Mouse (Mus musculus) thymus, postnatal 25 days (tissue): ENCODE measurements around the gene 9230112D13Rik.

ENCODE experiments used
- DNase-seq: peaks from one replicate; pipeline ENCODE4 v3.0.0; 2022

The 9230112D13Rik gene

DNA sequence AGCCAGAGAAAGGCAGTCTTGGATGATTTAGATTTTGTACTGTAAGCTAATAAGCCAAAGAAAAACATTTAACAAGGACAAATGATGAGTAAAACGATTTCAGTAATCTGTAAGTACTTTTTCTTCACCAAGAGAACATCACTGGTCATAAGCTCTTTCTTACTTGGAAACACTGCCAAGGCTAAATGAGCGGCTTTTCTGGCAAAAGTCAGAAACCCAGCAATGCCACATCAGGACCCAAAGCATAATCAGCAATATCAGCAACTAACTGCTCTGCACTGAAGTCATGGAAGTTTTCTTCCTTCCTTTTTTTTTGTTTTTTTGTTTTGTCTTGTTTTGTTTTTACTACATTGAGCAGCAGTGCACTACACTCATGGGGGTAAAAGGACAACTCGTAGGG lies 25.3 kb downstream of the 9230112D13Rik start:
- DNase-seq, result no peak

- no peak for DNase-seq
These were observed 28.9 kb downstream of the 9230112D13Rik start for GRCm38 (mm10) chr14:34493682-34494081.

DNA sequence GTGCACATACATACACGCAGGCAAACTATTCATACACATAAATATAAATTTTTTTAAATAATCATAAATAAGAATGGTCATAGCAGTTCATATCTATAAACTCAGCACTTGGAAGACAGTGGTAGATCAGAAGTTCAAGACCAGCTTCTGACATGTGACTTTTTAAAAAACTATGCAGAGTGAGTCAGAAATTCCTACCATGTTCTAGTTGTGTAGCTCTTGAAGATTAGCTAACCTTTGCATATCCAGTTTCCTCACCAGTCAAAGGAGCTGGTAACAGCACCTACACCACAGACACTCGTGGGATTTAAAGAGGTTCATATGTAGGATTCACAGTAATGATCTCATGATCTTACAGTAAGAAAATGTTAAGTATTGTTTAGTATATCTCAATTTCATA lies 29.9 kb downstream of the 9230112D13Rik start:
- DNase-seq, result no peak

DNA sequence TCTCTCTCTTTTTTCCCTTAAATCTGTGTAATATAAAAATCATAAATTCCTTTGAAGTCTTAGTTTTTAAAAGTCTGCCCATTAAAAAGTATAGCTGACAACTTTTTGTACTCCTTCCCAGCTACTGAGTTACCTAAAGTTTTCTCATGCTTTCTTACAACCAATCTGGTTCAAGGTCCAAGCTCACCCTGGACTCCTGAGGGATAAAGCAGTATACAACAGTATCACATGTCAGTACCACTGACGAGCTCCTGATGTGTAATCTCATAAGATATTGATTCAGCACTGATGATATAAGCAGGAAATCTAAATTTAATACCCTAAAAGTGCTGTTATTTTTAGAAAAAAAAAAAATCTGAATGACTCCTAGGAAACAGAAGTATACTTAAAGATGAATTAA lies 31.6 kb downstream of the 9230112D13Rik start:
- DNase-seq, result no peak

DNA sequence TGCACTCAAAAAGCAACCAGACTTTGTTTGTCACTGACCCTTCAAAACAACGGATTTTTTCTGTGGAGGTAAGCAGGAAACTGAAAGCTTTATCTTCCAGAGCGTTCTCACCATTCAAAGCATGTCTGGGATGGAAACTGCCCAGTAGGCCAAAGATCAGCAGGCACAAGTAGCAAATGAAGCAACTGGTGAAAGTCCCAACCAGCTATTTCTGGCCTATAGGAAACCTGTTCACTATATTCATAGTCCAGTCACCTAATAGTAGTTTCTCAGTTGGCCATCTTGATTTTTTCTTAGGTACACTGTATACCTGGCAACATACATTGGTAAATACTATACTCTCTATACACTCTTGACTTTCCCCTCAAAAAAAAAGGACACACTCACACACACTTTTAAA lies 32.7 kb downstream of the 9230112D13Rik start:
- no peak for DNase-seq

DNA sequence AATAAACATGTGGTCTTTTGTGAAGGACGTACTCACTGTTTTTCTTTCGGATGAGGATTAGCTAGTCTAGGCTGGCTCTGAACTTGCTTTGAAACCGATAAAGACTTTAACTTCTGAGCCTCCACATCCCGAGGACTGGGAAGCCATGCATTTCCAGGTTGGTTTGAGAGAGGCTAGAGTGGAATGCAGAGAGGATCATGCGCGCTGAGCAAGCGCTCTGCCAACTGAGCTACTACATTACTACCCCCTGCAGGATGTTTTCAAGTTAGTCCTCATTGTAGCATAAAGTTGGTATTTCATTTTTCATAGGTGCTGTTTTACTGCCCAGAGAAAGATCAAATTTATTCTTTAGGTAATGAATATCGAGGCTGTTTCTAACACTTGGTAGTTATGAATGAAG lies 36.4 kb downstream of the 9230112D13Rik start:
- DNase-seq, result no peak

GRCm38 (mm10) chr14:34483469-34484341 lies 38.9 kb downstream of the 9230112D13Rik start:
- no peak for DNase-seq

DNA sequence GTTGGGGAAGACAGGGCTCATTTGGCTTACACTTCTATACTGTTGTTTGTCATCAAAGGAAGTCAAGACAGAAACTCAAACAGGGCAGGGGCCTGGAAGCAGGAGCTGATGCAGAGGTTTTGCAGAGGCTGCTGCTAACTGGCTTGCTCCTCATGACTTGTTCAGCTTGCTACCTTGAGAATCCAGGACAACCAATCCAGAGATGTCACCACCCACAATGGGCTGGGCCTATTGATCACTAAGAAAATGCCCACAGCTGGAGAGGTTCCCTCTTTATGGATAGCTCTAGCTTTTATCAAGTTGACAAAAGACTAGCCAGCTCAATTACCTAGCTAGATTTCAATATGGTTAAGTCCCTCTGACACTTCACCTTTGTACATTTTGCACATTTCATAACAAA lies 51.0 kb downstream of the 9230112D13Rik start:
- DNase-seq, result no peak

DNA sequence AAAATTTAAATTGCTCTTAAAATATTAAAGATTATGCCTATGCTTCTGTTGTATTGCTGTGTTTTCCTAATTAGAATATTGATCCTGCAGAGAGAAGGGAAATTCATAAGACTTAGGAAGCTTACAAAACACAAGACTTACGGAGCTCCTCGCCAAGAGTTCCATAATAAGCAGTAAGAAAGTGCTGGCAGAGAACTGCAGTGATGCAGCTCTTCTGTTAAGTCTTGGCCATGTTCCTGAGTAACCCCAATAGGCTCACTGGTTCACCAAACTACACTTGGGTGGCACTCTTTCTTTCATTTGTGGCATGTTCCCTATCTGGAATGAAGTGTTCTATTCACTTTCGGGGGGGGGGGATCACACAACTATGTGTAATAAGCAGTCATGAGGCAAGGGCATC lies 56.3 kb downstream of the 9230112D13Rik start:
- no peak for DNase-seq
